Mouse (Mus musculus): Measurements from ENCODE around the gene Klhl36. TPM values are rescaled to one million over a fixed set of nuclear protein-coding genes. Genes with fewer than 3 reads are reported as not detected.
A peak's percentile ranks its signal among the peaks of the same experiment; 100 is the strongest.

The Klhl36 gene
- polyA plus RNA-seq, 1 experiment from 2014 or later, result 9.9 TPM

GRCm38 (mm10) chr8:119830589-119830988 lies 31.5 kb upstream of the Klhl36 start:
- 66% methylated on average over 7 of the region's 7 CpGs for WGBS
- no peak overlapping the region for H3K4me2 ChIP-seq (ENCODE audit: low read depth, low read length, severe bottlenecking)
- peaks cover 38% of the 10 kb centered on the region for H3K4me1 ChIP-seq (replicated peaks; ENCODE audit: control insufficient read depth, insufficient read depth, low read length)
- H3K4me3 ChIP-seq (ENCODE audit: low read depth, low read length), result no peak overlapping the region
- H3K9ac ChIP-seq (ENCODE audit: low read length), result no peak overlapping the region
- no peak for ATAC-seq (replicated peaks; ENCODE audit: low FRiP score)
- DNase-seq (ENCODE audit: low spot score), result no peak
- H3K9me3 ChIP-seq (ENCODE audit: control insufficient read depth, low read length), result no peaks in the 10 kb centered on the region
- H3K27me3 ChIP-seq (ENCODE audit: control insufficient read depth, insufficient read depth, low read length), result no peaks in the 10 kb centered on the region
- H3K27ac ChIP-seq (ENCODE audit: low read depth, low read length), result no peak overlapping the region
- no peaks in the 10 kb centered on the region for H3K36me3 ChIP-seq (ENCODE audit: control insufficient read depth, insufficient read depth, low read length)

- 59% methylated on average over 20 of the region's 20 CpGs for WGBS
- Histone ChIP-seq H3K4me1 (replicated peaks; ENCODE audit: control insufficient read depth, insufficient read depth, low read length) (peaks cover 38% of the 10 kb centered on the region), H3K4me2 (ENCODE audit: low read depth, low read length, severe bottlenecking) (no peak overlapping the region), H3K27me3 (ENCODE audit: control insufficient read depth, insufficient read depth, low read length) (no peaks in the 10 kb centered on the region), H3K27ac (ENCODE audit: low read depth, low read length) (peak overlapping the region; percentile 46), H3K36me3 (ENCODE audit: control insufficient read depth, insufficient read depth, low read length) (no peaks in the 10 kb centered on the region), H3K9ac (ENCODE audit: low read length) (no peak overlapping the region; the same call in 1 of the 2 replicates), H3K4me3 (ENCODE audit: low read depth, low read length) (no peak overlapping the region), H3K9me3 (ENCODE audit: control insufficient read depth, low read length) (no peaks in the 10 kb centered on the region)
- DNase-seq (ENCODE audit: low spot score) (peak; percentile 72), ATAC-seq (replicated peaks; ENCODE audit: low FRiP score) (peak; percentile 54)
Observed at GRCm38 (mm10) chr8:119831336-119831995, 30.6 kb upstream of the Klhl36 start.

- Histone ChIP-seq H3K4me2 (ENCODE audit: low read depth, low read length, severe bottlenecking) (no peak overlapping the region), H3K9ac (ENCODE audit: low read length) (no peak overlapping the region; the same call in 1 of the 2 replicates), H3K4me3 (ENCODE audit: low read depth, low read length) (no peak overlapping the region), H3K4me1 (replicated peaks; ENCODE audit: control insufficient read depth, insufficient read depth, low read length) (peaks cover 38% of the 10 kb centered on the region), H3K36me3 (ENCODE audit: control insufficient read depth, insufficient read depth, low read length) (no peaks in the 10 kb centered on the region), H3K9me3 (ENCODE audit: control insufficient read depth, low read length) (no peaks in the 10 kb centered on the region), H3K27ac (ENCODE audit: low read depth, low read length) (peak overlapping the region; percentile 46), H3K27me3 (ENCODE audit: control insufficient read depth, insufficient read depth, low read length) (no peaks in the 10 kb centered on the region)
- 81% methylated on average over 7 of the region's 7 CpGs for WGBS
- DNase-seq (ENCODE audit: low spot score) (no peak), ATAC-seq (replicated peaks; ENCODE audit: low FRiP score) (no peak)
Observed at GRCm38 (mm10) chr8:119832101-119832617, 29.9 kb upstream of the Klhl36 start.

GRCm38 (mm10) chr8:119832931-119833330 lies 29.1 kb upstream of the Klhl36 start:
- DNase-seq (ENCODE audit: low spot score) (no peak), ATAC-seq (replicated peaks; ENCODE audit: low FRiP score) (no peak)
- no peak overlapping the region for H3K4me2 ChIP-seq (ENCODE audit: low read depth, low read length, severe bottlenecking)
- no peak overlapping the region for H3K27ac ChIP-seq (ENCODE audit: low read depth, low read length)
- peaks cover 34% of the 10 kb centered on the region for H3K4me1 ChIP-seq (replicated peaks; ENCODE audit: control insufficient read depth, insufficient read depth, low read length)
- H3K9me3 ChIP-seq (ENCODE audit: control insufficient read depth, low read length), result no peaks in the 10 kb centered on the region
- H3K4me3 ChIP-seq (ENCODE audit: low read depth, low read length), result no peak overlapping the region
- H3K36me3 ChIP-seq (ENCODE audit: control insufficient read depth, insufficient read depth, low read length), result no peaks in the 10 kb centered on the region
- peak overlapping the region; percentile 32; the same call in 1 of the 2 replicates for H3K9ac ChIP-seq (ENCODE audit: low read length)
- 8% methylated on average over 5 of the region's 5 CpGs for WGBS
- no peaks in the 10 kb centered on the region for H3K27me3 ChIP-seq (ENCODE audit: control insufficient read depth, insufficient read depth, low read length)

GRCm38 (mm10) chr8:119834676-119835075 lies 27.4 kb upstream of the Klhl36 start:
- no peak overlapping the region for H3K27ac ChIP-seq (ENCODE audit: low read depth, low read length)
- WGBS, result 86% methylated on average over 6 of the region's 6 CpGs
- DNase-seq (ENCODE audit: low spot score), result no peak

GRCm38 (mm10) chr8:119835270-119835669 lies 26.8 kb upstream of the Klhl36 start:
- Histone ChIP-seq H3K9ac (ENCODE audit: low read length) (no peak overlapping the region), H3K27ac (ENCODE audit: low read depth, low read length) (no peak overlapping the region), H3K27me3 (ENCODE audit: control insufficient read depth, insufficient read depth, low read length) (no peaks in the 10 kb centered on the region), H3K36me3 (ENCODE audit: control insufficient read depth, insufficient read depth, low read length) (no peaks in the 10 kb centered on the region), H3K4me2 (ENCODE audit: low read depth, low read length, severe bottlenecking) (no peak overlapping the region), H3K4me1 (replicated peaks; ENCODE audit: control insufficient read depth, insufficient read depth, low read length) (peaks cover 30% of the 10 kb centered on the region), H3K4me3 (ENCODE audit: low read depth, low read length) (no peak overlapping the region), H3K9me3 (ENCODE audit: control insufficient read depth, low read length) (no peaks in the 10 kb centered on the region)
- WGBS, result 90% methylated on average over 5 of the region's 5 CpGs
- DNase-seq (ENCODE audit: low spot score) (no peak), ATAC-seq (replicated peaks; ENCODE audit: low FRiP score) (no peak)

More at GRCm38 (mm10) chr8:119834676-119835075, 27.4 kb upstream of the Klhl36 start:
- Histone ChIP-seq H3K4me3 (ENCODE audit: low read depth, low read length) (no peak overlapping the region), H3K27me3 (ENCODE audit: control insufficient read depth, insufficient read depth, low read length) (no peaks in the 10 kb centered on the region), H3K9me3 (ENCODE audit: control insufficient read depth, low read length) (no peaks in the 10 kb centered on the region), H3K4me1 (replicated peaks; ENCODE audit: control insufficient read depth, insufficient read depth, low read length) (peaks cover 30% of the 10 kb centered on the region), H3K36me3 (ENCODE audit: control insufficient read depth, insufficient read depth, low read length) (no peaks in the 10 kb centered on the region), H3K4me2 (ENCODE audit: low read depth, low read length, severe bottlenecking) (no peak overlapping the region), H3K9ac (ENCODE audit: low read length) (no peak overlapping the region)
- ATAC-seq (replicated peaks; ENCODE audit: low FRiP score), result no peak

DNA sequence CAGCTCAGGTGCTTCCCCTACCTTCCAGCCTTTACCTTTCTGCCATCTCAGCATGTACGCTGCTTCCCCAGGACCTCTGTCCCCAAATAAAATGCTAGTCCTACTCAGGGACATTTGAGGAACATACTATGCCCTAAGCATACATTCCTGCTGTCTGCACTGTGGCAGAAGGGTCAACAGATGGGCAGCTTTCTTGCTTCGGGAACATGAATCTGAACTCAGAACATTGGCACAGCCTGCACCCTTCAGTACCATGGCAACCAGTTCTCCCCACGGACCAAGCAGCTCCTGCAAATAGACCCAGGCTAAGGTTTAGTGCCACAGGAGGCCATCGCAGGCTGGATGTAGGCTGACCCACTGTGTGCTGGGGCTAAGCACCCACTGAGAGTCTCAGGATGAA lies 25.2 kb upstream of the Klhl36 start:
- WGBS, result 77% methylated on average over 4 of the region's 4 CpGs
- Histone ChIP-seq H3K4me2 (ENCODE audit: low read depth, low read length, severe bottlenecking) (no peak overlapping the region), H3K27ac (ENCODE audit: low read depth, low read length) (no peak overlapping the region), H3K4me3 (ENCODE audit: low read depth, low read length) (no peak overlapping the region), H3K4me1 (replicated peaks; ENCODE audit: control insufficient read depth, insufficient read depth, low read length) (peaks cover 23% of the 10 kb centered on the region), H3K36me3 (ENCODE audit: control insufficient read depth, insufficient read depth, low read length) (no peaks in the 10 kb centered on the region), H3K9me3 (ENCODE audit: control insufficient read depth, low read length) (no peaks in the 10 kb centered on the region), H3K27me3 (ENCODE audit: control insufficient read depth, insufficient read depth, low read length) (no peaks in the 10 kb centered on the region; the same call in 1 of the 2 replicates), H3K9ac (ENCODE audit: low read length) (no peak overlapping the region)
- no peak for ATAC-seq (replicated peaks; ENCODE audit: low FRiP score)
- DNase-seq (ENCODE audit: low spot score), result no peak

DNA sequence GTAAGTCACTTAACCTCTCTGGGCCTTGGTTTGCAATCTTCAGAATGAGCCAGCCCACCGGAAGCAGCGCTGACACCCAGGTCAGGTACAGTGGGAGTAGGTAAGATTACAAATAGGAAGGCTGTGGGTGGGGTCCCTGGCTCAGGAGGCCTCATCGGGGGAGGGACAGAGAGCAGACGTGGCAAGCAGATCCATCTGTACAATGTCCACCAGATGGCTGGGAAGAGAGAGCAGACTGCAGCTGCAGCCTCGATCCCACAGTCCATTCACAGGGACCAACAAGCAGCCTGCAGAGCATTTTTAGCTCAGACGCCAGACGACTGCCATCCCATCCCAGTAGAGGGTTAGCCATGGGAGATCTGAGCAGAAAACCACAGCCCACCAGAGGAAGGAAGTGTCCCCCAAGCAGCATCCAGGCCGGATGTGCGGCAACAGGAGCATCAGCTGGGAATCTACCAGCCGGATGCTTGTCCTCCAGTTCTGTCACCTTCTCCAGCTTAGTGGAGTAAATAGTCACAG lies 24.5 kb upstream of the Klhl36 start:
- Histone ChIP-seq H3K4me2 (ENCODE audit: low read depth, low read length, severe bottlenecking) (peak overlapping the region; percentile 89; the same call in 1 of the 2 replicates), H3K36me3 (ENCODE audit: control insufficient read depth, insufficient read depth, low read length) (no peaks in the 10 kb centered on the region), H3K27ac (ENCODE audit: low read depth, low read length) (no peak overlapping the region), H3K9ac (ENCODE audit: low read length) (no peak overlapping the region), H3K9me3 (ENCODE audit: control insufficient read depth, low read length) (no peaks in the 10 kb centered on the region), H3K4me3 (ENCODE audit: low read depth, low read length) (no peak overlapping the region), H3K27me3 (ENCODE audit: control insufficient read depth, insufficient read depth, low read length) (no peaks in the 10 kb centered on the region; the same call in 1 of the 2 replicates), H3K4me1 (replicated peaks; ENCODE audit: control insufficient read depth, insufficient read depth, low read length) (peaks cover 16% of the 10 kb centered on the region)
- DNase-seq (ENCODE audit: low spot score) (no peak), ATAC-seq (replicated peaks; ENCODE audit: low FRiP score) (no peak)
- 63% methylated on average over 10 of the region's 10 CpGs for WGBS

Data from forebrain, embryonic 11.5 days (tissue).